Mouse (Mus musculus) hindbrain, embryonic 12.5 days (tissue): ENCODE data around the gene Hrc. TPM values are rescaled to one million over a fixed set of nuclear protein-coding genes. Genes with fewer than 3 reads are reported as not detected.

Experiments used
- ATAC-seq: fragments of 200-750 bp; cut with Nextera tagmentation; 2 replicates; pipeline ENCODE4 v1.8.0; 2017; ENCODE audit warnings: moderate TSS enrichment; ENCODE audit not compliant: low FRiP score
- H3K27ac ChIP-seq: fragments of 300-500 bp; sonication (generic); 2 replicates; pipeline ENCODE4 v1.5.1; 2016; ENCODE audit warnings: mild to moderate bottlenecking
- H3K27me3 ChIP-seq: fragments of 300-500 bp; sonication (generic); 2 replicates; pipeline ENCODE4 v1.6.1; 2016; ENCODE audit warnings: mild to moderate bottlenecking
- H3K36me3 ChIP-seq: fragments of 300-500 bp; sonication (generic); 2 replicates; pipeline ENCODE4 v1.6.1; 2016; ENCODE audit warnings: mild to moderate bottlenecking
- H3K4me1 ChIP-seq: fragments of 300-500 bp; sonication (generic); 2 replicates; pipeline ENCODE4 v1.6.1; 2016
- H3K4me2 ChIP-seq: fragments of 300-500 bp; sonication (generic); replicated peaks from 2 replicates; pipeline ENCODE4 v1.6.1; 2016; ENCODE audit warnings: mild to moderate bottlenecking
- H3K4me3 ChIP-seq: fragments of 300-500 bp; sonication (generic); 2 replicates; pipeline ENCODE4 v1.5.1; 2016; ENCODE audit warnings: mild to moderate bottlenecking
- H3K9ac ChIP-seq: fragments of 300-500 bp; sonication (generic); 2 replicates; pipeline ENCODE4 v1.6.1; 2016; ENCODE audit warnings: mild to moderate bottlenecking, moderate library complexity
- H3K9me3 ChIP-seq: fragments of 300-500 bp; sonication (generic); replicated peaks from 2 replicates; pipeline ENCODE4 v1.6.1; 2016; ENCODE audit warnings: mild to moderate bottlenecking
- WGBS: fragments of 180-500 bp; shearing (Covaris S2); methylation state at CpG from one replicate; pipeline ENCODE4 v1.1.7; 2016; 5-methylcytosine and 5-hydroxymethylcytosine counted together
- polyA plus RNA-seq: library from polyadenylated mRNA; unstranded; fragments of >200 nt; fragmentation: Nextera tagmentation; extraction: Ambion mirVana; gene quantifications from 2 replicates; pipeline ENCODE4 v1.2.1, GENCODE M21; 2016

Hrc gene
- polyA plus RNA-seq, 1 experiment from 2014 or later, result 0.65 TPM

DNA sequence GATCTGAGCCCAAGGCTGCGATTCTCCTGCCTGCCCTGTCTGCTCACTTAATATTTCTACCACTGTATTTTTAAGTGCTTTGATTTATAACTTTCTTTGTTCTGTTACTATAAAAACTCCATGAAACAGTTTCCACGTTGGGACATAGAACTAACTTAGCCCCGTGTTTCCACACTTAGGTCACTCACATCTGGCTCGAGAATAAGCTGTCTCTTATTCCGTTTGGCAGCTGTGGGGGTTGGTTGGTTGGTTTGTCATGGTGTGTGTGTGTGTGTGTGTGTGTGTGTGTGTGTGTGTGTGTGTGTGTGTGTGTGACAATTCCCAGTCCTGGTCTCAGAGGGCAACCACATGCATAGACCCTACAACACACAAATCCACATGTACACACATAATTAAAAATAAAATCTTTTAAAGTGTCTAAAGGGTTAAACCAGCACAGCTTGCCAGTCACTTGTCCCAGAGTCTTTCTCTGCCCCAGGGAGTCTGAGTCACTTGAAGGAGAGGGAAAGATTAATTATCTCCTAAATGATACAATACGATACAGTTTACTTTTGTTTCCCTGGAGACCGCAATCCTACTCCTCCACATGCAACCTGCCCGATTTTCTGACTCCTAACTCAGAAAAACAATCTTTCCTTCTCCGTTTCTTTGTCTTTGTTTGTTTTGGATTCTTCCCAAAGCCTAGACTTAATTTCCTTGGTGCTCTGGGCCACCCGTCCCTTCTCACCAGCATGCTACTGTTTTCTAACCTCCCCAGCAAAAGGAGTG, 22.2 kb upstream of the Hrc start:
- H3K4me2 ChIP-seq, result no peak overlapping the region
- no peak for ATAC-seq

DNA sequence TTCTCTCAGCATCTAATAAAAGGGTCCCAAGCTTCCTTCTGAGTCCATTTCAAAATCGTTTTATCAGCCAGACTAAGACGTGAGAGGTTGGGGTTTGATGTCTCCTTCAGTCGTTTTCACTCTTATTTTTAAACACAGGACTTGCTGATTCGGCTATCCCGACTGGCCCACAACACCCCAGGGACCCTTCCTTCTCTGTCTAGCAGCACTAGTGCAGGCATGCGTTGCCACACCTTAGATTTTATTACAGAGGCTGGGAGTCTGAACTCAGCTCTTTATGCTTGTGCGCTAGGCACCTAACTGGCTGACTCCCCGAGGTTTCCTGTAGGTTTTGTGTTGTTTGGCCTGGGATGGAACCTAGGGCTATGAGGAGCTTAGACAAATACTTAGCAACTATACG, 21.6 kb upstream of the Hrc start:
- no peaks in the 10 kb centered on the region for H3K36me3 ChIP-seq
- no peak overlapping the region for H3K4me3 ChIP-seq
- no peaks in the 10 kb centered on the region for H3K27me3 ChIP-seq
- H3K4me2 ChIP-seq, result peak overlapping the region; percentile 21; the same call in 1 of the 2 replicates
- peak overlapping the region; percentile 52 for H3K27ac ChIP-seq
- H3K4me1 ChIP-seq, result peaks cover 18% of the 10 kb centered on the region
- 31% methylated on average over 9 of the region's 9 CpGs for WGBS
- no peak for ATAC-seq
- H3K9ac ChIP-seq, result no peak overlapping the region
- no peaks in the 10 kb centered on the region for H3K9me3 ChIP-seq

More for the DNA sequence above, 22.2 kb upstream of the Hrc start:
- Histone ChIP-seq H3K36me3 (no peaks in the 10 kb centered on the region), H3K27ac (peak overlapping the region; percentile 52), H3K9me3 (no peaks in the 10 kb centered on the region), H3K9ac (no peak overlapping the region), H3K27me3 (no peaks in the 10 kb centered on the region), H3K4me3 (no peak overlapping the region), H3K4me1 (peaks cover 18% of the 10 kb centered on the region)
- 19% methylated on average over 10 of the region's 10 CpGs for WGBS

DNA sequence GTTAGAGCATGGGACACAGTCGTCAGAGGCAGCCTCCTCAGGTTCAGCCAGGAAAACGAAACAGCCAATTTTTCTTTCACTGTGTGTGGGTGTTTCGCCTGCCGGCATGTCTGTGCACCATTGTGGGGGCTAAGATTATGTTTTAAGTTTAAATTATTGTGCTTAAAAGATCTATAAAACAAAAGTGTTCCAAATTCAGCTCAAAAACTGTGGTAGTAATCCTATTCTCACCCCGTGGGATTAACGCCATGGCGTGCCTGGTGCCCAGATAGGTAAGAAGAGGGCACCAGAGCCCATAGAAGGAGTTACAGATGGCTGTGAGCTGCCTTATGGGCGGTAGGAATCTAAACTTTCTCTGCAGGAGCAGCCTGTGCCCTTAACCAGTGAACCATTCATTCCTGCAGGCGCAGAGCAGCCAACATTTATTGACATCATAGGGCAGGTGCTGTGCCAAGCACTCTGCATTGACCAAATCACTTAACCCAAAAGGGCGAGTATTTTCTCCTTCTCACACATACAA, 19.8 kb upstream of the Hrc start:
- no peak overlapping the region for H3K27ac ChIP-seq
- WGBS, result 86% methylated on average over 10 of the region's 10 CpGs

DNA sequence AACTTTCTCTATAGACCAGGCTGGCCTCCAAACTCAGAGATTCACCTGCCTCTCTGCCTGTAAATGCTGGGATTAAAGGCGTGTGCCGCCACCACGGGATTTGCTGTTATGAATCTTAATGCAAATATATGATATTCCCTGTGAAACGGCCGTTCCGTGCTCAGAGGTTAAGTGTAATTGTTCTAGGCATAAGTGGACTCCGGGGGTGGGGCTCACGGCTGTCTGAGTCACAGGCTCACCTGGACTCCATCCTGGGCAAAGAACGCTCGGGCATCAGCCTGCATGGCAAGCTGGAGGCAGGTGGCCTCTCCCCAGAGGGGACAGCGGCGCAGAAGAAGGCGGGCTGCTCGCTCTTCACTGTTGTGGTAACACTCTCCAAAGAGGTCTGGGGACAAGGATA, 18.6 kb upstream of the Hrc start:
- no peaks in the 10 kb centered on the region for H3K36me3 ChIP-seq
- WGBS, result 93% methylated on average over 14 of the region's 14 CpGs
- H3K27me3 ChIP-seq, result no peaks in the 10 kb centered on the region
- no peak overlapping the region for H3K9ac ChIP-seq
- no peak overlapping the region for H3K4me2 ChIP-seq
- no peaks in the 10 kb centered on the region for H3K9me3 ChIP-seq
- peaks cover 18% of the 10 kb centered on the region for H3K4me1 ChIP-seq
- no peak for ATAC-seq
- no peak overlapping the region for H3K27ac ChIP-seq
- H3K4me3 ChIP-seq, result no peak overlapping the region

More for the DNA sequence above, 19.8 kb upstream of the Hrc start:
- Histone ChIP-seq H3K4me3 (no peak overlapping the region), H3K4me2 (no peak overlapping the region), H3K9ac (no peak overlapping the region), H3K36me3 (no peaks in the 10 kb centered on the region), H3K4me1 (peaks cover 18% of the 10 kb centered on the region), H3K9me3 (no peaks in the 10 kb centered on the region), H3K27me3 (no peaks in the 10 kb centered on the region)
- no peak for ATAC-seq

DNA sequence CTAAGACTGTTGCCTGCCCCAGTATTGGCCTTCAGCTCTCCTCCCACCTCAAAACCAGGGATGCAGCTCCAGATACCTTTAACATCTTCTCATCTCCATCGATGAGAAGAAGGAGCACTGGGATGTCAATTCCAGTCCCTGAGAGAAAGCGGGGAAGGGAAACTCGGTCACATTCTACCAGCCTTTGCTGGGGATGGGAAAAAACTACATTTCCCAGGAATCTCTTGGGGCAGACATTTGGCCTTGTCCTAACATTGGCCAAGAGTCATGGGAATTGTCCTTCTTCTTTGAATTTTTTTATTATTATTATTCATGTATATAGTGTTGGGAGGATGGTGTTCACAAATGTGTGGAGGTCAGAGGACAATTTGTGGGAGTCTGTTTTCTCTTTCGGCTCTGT, 12.8 kb upstream of the Hrc start:
- no peak overlapping the region for H3K9ac ChIP-seq
- ATAC-seq, result no peak
- peaks cover 8% of the 10 kb centered on the region; the same call in 1 of the 2 replicates for H3K36me3 ChIP-seq
- no peak overlapping the region for H3K4me2 ChIP-seq
- no peak overlapping the region for H3K4me3 ChIP-seq
- no peaks in the 10 kb centered on the region for H3K4me1 ChIP-seq
- no peak overlapping the region for H3K27ac ChIP-seq
- WGBS, result 88% methylated on average over 4 of the region's 4 CpGs
- no peaks in the 10 kb centered on the region for H3K27me3 ChIP-seq
- no peaks in the 10 kb centered on the region for H3K9me3 ChIP-seq

DNA sequence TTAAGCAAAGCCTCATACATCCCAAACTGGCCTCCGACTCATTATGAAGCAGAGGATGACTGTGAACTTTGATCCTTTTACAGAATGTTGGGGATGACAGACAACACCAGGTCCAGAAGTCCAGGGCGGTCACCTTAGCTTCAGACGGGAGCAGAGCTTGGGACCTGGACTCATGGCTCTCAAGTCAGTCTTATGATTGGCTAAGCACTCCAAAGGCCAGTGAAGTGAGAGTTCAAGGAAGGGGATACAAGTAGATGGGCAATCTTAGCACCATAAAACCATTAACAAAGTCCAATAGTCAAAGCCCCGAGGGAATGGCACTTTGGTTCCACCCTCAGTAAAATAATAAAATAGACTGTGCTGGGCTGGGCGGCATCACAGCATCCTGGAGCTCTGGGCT, 12.0 kb upstream of the Hrc start:
- H3K27me3 ChIP-seq, result no peaks in the 10 kb centered on the region

DNA sequence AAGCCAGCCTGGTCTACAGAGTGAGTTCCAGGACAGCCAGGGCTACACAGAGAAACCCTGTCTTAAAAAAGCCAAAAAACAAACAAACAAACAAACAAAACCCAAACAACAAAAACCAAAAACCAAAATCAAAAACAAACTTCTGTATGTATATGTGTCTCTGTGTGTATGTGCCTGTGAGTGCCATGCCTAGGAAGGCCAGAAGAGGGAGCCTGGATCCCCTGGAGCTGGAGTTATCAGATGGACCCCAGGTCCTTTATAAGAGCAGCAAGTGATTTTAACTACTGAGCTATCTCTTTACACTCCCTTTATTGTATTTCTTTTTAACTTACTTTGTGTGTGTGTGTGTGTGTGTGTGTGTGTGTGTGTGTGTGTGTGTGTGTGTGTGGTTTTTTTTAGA, 9.3 kb upstream of the Hrc start:
- no peaks in the 10 kb centered on the region for H3K9me3 ChIP-seq
- no peak overlapping the region for H3K27ac ChIP-seq
- H3K4me1 ChIP-seq, result no peaks in the 10 kb centered on the region

More for the DNA sequence above, 12.0 kb upstream of the Hrc start:
- Histone ChIP-seq H3K4me2 (no peak overlapping the region), H3K9ac (no peak overlapping the region), H3K4me3 (no peak overlapping the region), H3K4me1 (no peaks in the 10 kb centered on the region), H3K36me3 (peaks cover 8% of the 10 kb centered on the region; the same call in 1 of the 2 replicates), H3K27ac (no peak overlapping the region), H3K9me3 (no peaks in the 10 kb centered on the region)
- WGBS, result 89% methylated on average over 5 of the region's 5 CpGs
- ATAC-seq, result no peak

DNA sequence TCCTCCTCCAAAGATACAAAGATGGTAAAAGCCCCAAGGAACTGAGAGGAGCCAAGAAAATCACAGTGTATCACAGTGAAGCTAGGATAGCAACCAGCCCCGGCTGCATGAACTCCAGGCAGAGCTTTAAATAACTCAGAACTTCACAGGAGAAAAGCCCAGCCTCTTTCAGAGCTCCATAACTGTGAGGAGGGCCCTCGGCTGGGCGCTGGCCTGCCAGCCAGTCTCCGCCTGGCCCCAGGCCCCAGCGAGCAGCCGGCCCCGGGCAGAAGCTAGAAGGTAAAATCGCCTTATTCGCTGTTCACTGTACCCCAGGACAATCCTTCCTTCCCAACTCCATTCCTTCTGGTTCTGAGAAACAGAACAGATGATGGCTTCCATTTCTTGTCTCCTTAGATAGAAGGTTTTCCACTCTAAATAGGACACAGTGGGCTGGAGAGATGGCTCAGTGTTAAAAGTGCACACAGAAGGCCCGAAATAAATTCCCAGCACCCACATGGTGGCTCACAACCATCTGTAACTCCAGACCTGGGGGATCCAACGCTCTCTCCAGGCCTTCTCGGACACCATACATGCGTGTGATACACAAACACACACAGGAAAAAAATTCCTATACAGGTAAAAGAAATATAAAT, 6.1 kb upstream of the Hrc start:
- H3K4me3 ChIP-seq, result no peak overlapping the region
- peaks cover 11% of the 10 kb centered on the region for H3K4me1 ChIP-seq
- no peaks in the 10 kb centered on the region for H3K9me3 ChIP-seq
- peaks cover 8% of the 10 kb centered on the region; the same call in 1 of the 2 replicates for H3K36me3 ChIP-seq
- H3K9ac ChIP-seq, result no peak overlapping the region
- WGBS, result 80% methylated on average over 13 of the region's 13 CpGs
- no peaks in the 10 kb centered on the region for H3K27me3 ChIP-seq
- ATAC-seq, result no peak
- no peak overlapping the region for H3K4me2 ChIP-seq
- no peak overlapping the region for H3K27ac ChIP-seq

More for the DNA sequence above, 9.3 kb upstream of the Hrc start:
- H3K36me3 ChIP-seq, result peaks cover 8% of the 10 kb centered on the region; the same call in 1 of the 2 replicates
- ATAC-seq, result no peak
- no peak overlapping the region for H3K4me2 ChIP-seq
- no peaks in the 10 kb centered on the region for H3K27me3 ChIP-seq
- H3K4me3 ChIP-seq, result no peak overlapping the region
- no peak overlapping the region for H3K9ac ChIP-seq

DNA sequence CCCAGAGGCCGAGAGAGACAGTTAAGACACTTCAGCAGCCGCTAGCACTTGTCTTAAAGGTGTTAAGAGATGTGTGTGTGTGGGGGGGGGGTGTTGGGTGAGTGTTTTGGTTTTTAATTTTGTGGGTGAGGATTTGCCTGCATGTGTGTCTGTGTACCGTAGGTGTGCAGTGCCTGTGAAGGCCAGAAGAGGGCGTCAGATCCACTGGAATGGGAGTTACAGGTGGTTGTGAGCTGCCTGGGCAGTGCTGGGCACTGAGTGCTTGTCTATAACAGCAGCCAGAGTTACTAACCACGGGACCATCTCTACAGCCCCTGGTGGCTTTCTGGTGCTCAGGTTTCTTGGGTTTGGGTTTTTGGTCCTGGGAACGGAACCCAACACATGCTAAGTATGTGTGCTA, 3.6 kb upstream of the Hrc start:
- peaks cover 14% of the 10 kb centered on the region for H3K27me3 ChIP-seq
- H3K9ac ChIP-seq, result no peak overlapping the region
- H3K4me1 ChIP-seq, result peaks cover 22% of the 10 kb centered on the region
- H3K27ac ChIP-seq, result no peak overlapping the region
- 80% methylated on average over 6 of the region's 6 CpGs for WGBS
- no peak overlapping the region for H3K4me2 ChIP-seq
- H3K9me3 ChIP-seq, result no peaks in the 10 kb centered on the region
- no peak overlapping the region for H3K4me3 ChIP-seq
- no peak for ATAC-seq
- no peaks in the 10 kb centered on the region for H3K36me3 ChIP-seq

DNA sequence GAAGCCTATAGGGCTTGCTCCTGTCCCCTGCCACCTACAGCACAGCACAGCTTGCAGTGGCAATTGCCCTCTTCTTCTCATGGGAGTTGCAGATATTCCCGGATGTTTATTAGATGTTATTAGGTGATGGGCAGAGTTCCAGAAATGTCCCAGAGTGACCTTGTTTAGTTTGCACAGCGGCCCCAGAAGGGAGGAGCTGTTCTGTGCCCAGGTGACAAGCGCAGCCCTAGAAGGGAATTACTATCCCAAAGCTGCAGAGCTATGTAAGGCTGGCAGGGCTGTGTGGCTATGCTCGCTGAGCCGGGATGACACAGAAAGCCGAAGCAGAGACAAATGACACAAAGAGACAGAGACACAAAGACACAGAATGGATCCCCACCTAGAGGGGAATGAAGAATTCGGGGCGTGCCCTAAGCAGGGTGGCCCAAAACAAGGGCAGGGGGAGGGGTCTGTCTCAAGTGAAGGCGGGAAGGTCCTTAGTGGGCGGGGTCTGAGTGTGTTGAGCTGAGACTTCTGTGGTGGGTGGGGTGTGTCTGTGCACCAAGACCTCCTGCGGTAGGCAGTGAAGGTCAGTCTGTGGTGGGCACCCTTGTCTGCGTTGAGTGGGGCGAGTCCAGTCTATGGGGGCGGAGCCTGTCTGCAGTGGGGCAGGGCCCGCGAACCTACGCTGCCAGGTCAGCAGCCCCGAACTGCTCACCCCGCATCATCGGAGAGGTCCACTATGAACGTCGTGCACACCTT, 2.2 kb upstream of the Hrc start:
- H3K9ac ChIP-seq, result peak overlapping the region; percentile 76
- WGBS, result 4% methylated on average over 21 of the region's 22 CpGs
- no peaks in the 10 kb centered on the region for H3K9me3 ChIP-seq
- H3K4me1 ChIP-seq, result peaks cover 24% of the 10 kb centered on the region
- H3K27ac ChIP-seq, result 0 out of 2 replicates have a peak overlapping the region, but pooled peaks have one; percentile 49
- ATAC-seq, result peak; percentile 32
- peak overlapping the region; percentile 61 for H3K4me3 ChIP-seq
- H3K36me3 ChIP-seq, result no peaks in the 10 kb centered on the region
- peaks cover 25% of the 10 kb centered on the region for H3K27me3 ChIP-seq
- peak overlapping the region; percentile 89 for H3K4me2 ChIP-seq

DNA sequence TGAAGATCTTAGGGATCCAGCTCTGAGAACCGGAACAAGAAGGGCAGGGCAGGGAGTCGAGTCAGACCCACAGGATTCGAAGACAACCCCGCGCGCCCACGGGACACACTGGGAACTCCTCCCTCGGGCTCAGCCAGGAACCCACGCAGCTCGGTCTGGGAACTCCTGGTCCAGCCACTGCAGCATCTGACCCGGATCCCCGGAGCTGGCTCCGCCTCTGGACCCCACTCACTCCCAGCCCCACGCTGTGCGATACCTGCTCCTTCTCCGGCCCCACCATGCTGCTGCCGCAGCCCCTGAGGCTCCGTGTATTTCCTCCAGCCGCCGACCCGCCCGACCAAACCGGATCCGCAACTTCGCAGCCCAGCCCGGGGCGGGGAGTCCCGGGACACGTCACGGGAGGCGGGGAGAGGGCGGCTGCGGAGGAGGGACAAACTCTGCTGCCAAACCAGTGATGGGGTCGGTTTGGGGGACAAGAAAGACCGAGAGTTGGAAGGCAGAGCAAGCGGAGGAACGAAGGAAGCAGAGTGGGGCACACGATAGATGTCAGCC, 1.6 kb upstream of the Hrc start, which contains the start of gene Trpm4:
Trpm4 (minus strand) TSS at position 350 of the 552 bp plus-strand sequence.
- Histone ChIP-seq H3K27ac (peak within 1 kb of the TSS; percentile 49; the same call in 1 of the 2 replicates), H3K27me3 (peaks cover 28% of the 10 kb centered on the region), H3K9ac (peak within 1 kb of the TSS; percentile 76), H3K36me3 (no peaks in the 10 kb centered on the region), H3K9me3 (no peaks in the 10 kb centered on the region), H3K4me3 (peak within 1 kb of the TSS; percentile 61), H3K4me1 (peaks cover 30% of the 10 kb centered on the region), H3K4me2 (peak within 1 kb of the TSS; percentile 89)
- 2% methylated on average over 38 of the region's 38 CpGs for WGBS
- ATAC-seq, result peak; percentile 41

DNA sequence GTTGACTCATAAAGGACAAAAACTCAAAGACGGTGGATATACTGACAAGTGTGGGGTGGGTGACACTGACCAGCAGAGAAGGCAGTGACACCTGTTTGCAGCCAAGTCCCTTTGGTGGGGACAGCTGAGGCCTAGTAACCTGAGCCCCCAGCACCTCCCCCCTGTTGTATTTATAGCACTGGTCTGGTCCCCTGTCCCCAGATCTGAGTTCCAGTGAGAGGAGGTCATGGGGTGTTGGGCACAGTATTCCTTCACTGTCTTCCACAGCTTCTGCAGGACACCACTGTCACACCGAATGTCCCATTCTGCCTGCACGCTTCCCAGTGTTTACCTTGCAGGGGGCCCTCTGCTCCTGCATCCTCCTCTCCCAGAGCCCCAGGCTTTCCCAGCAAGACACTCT, 485 bp upstream of the Hrc start:
- ATAC-seq, result no peak
- WGBS, result 34% methylated on average over 3 of the region's 3 CpGs
- peaks cover 28% of the 10 kb centered on the region for H3K27me3 ChIP-seq
- H3K27ac ChIP-seq, result no peak overlapping the region
- H3K9me3 ChIP-seq, result no peaks in the 10 kb centered on the region
- no peaks in the 10 kb centered on the region for H3K36me3 ChIP-seq
- H3K4me1 ChIP-seq, result peaks cover 41% of the 10 kb centered on the region
- no peak overlapping the region for H3K4me3 ChIP-seq
- no peak overlapping the region for H3K9ac ChIP-seq
- 0 out of 2 replicates have a peak overlapping the region, but pooled peaks have one; percentile 89 for H3K4me2 ChIP-seq
